Mouse (Mus musculus): ENCODE results near the gene Il1rapl2.

GRCm38 (mm10) chrX:138838381-138838780 lies 1268.0 kb downstream of the Il1rapl2 start:
- no peak for TF ChIP-seq CTCF (conservative IDR thresholded peaks at IDR 0.05; ENCODE audit: low read length)
- TF ChIP-seq POU5F1 (IDR thresholded peaks at IDR 0.05; ENCODE audit: borderline replicate concordance, low read length) = no peak

Data from E14TG2a.4 (cell line).